Mouse (Mus musculus) forebrain, embryonic 11.5 days (tissue): ENCODE measurements around the gene Vmn1r220. TPM values are rescaled to one million over a fixed set of nuclear protein-coding genes. Genes with fewer than 3 reads are reported as not detected.

Experiments used
- ATAC-seq: fragments of 200-750 bp; cut with Nextera tagmentation; replicated peaks from 2 replicates; pipeline ENCODE4 v1.8.0; 2017; ENCODE audit warnings: moderate TSS enrichment; ENCODE audit not compliant: low FRiP score
- DNase-seq: peaks from one replicate; pipeline ENCODE4 v3.0.0-alpha.2; 2017; ENCODE audit warnings: low spot score
- H3K27ac ChIP-seq: fragments of 300-500 bp; sonication (generic); 2 replicates; pipeline ENCODE4 v1.5.1; 2014; ENCODE audit warnings: low read depth, low read length
- H3K27me3 ChIP-seq: fragments of 300-500 bp; sonication (generic); 2 replicates; pipeline ENCODE4 v1.6.1; 2014; ENCODE audit warnings: mild to moderate bottlenecking, low read length, mixed read lengths; ENCODE audit not compliant: control insufficient read depth, insufficient read depth
- H3K36me3 ChIP-seq: fragments of 300-500 bp; sonication (generic); 2 replicates; pipeline ENCODE4 v1.6.1; 2014; ENCODE audit warnings: mild to moderate bottlenecking, low read length, moderate library complexity, mixed read lengths; ENCODE audit not compliant: control insufficient read depth, insufficient read depth
- H3K4me1 ChIP-seq: fragments of 300-500 bp; sonication (generic); replicated peaks from 2 replicates; pipeline ENCODE4 v1.6.1; 2014; ENCODE audit warnings: low read length, mixed read lengths; ENCODE audit not compliant: control insufficient read depth, insufficient read depth
- H3K4me2 ChIP-seq: fragments of 300-500 bp; sonication (generic); 2 replicates; pipeline ENCODE4 v1.6.1; 2014; ENCODE audit warnings: low read depth, mild to moderate bottlenecking, low read length, moderate library complexity, mixed read lengths; ENCODE audit not compliant: severe bottlenecking
- H3K4me3 ChIP-seq: fragments of 300-500 bp; sonication (generic); 2 replicates; pipeline ENCODE4 v1.5.1; 2014; ENCODE audit warnings: low read depth, low read length
- H3K9ac ChIP-seq: fragments of 300-500 bp; sonication (generic); 2 replicates; pipeline ENCODE4 v1.6.1; 2014; ENCODE audit warnings: low read length
- H3K9me3 ChIP-seq: fragments of 300-500 bp; sonication (generic); 2 replicates; pipeline ENCODE4 v1.6.1; 2016; ENCODE audit warnings: low read length, mixed read lengths; ENCODE audit not compliant: control insufficient read depth
- WGBS: fragments of 180-500 bp; shearing (Covaris S2); extraction: QIAGEN DNeasy Blood & Tissue Kit; methylation state at CpG from one replicate; pipeline ENCODE4 v1.1.7; 2014; 5-methylcytosine and 5-hydroxymethylcytosine counted together
- polyA plus RNA-seq: library from polyadenylated mRNA; unstranded; fragments of >200 nt; fragmentation: Nextera tagmentation; extraction: Ambion mirVana; gene quantifications from 2 replicates; pipeline ENCODE4 v1.2.1, GENCODE M21; 2014

The Vmn1r220 gene
- polyA plus RNA-seq, 1 experiment from 2014 or later = not detected

DNA sequence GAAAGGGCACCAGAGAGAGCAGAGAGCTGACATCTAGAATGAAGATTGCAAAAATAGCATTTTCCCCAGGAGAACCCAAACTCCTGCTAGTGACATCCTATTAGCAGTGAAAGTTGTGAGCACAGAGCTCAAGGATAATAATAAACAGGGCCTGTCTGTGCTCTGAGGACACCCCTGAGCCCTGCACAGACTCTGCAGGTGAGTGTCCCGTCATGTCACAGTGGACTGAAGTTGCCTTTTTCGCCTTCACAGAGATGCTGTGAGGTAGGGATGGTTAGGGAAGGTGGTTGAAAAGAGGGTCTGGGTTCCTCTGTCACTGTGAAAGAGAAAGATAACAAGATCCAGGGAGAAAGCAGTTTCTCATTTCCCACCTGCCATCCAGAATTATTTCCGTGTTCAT, 54.7 kb downstream of the Vmn1r220 start, which contains the start of gene Vmn1r218:
Vmn1r218 (plus strand) TSS at position 57 of the 400 bp plus-strand sequence.
- ATAC-seq (no peak), DNase-seq (no peak)
- 70% methylated on average over 3 of the region's 3 CpGs for WGBS
- Histone ChIP-seq H3K27ac (no peak within 1 kb of the TSS), H3K9me3 (no peaks in the 10 kb centered on the region), H3K36me3 (no peaks in the 10 kb centered on the region), H3K9ac (no peak within 1 kb of the TSS), H3K4me1 (no peaks in the 10 kb centered on the region), H3K4me2 (no peak within 1 kb of the TSS), H3K4me3 (no peak within 1 kb of the TSS), H3K27me3 (no peaks in the 10 kb centered on the region)

Other genes starting within 250 kb of the Vmn1r220 start
- not detected in 2 replicates for gene Vmn1r213, start 180.3 kb downstream of the Vmn1r220 start, polyA plus RNA-seq
- gene Vmn1r214, start 157.6 kb downstream of the Vmn1r220 start, polyA plus RNA-seq = not detected in 2 replicates
- gene Vmn1r215, start 120.0 kb downstream of the Vmn1r220 start, polyA plus RNA-seq = not detected in 2 replicates
- not detected in 2 replicates for gene Vmn1r217, start 69.7 kb downstream of the Vmn1r220 start, polyA plus RNA-seq
- gene Vmn1r218, start 54.8 kb downstream of the Vmn1r220 start, polyA plus RNA-seq = 0.03 TPM in 1 of 2 replicates, not detected in the other
- gene Vmn1r219, start 28.7 kb downstream of the Vmn1r220 start, polyA plus RNA-seq = not detected in 2 replicates
- gene Vmn1r221, start 26.2 kb upstream of the Vmn1r220 start, polyA plus RNA-seq = not detected in 2 replicates
- 0.16 TPM in 1 of 2 replicates, not detected in the other for gene Vmn1r222, start 48.0 kb upstream of the Vmn1r220 start, polyA plus RNA-seq
- gene Vmn1r223, start 59.2 kb upstream of the Vmn1r220 start, polyA plus RNA-seq = not detected in 2 replicates
- gene Zfp322a, start 181.2 kb upstream of the Vmn1r220 start, polyA plus RNA-seq = 61.9 and 72.7 TPM in 2 replicates
- 13.0 and 13.5 TPM in 2 replicates for gene Abt1, start 235.9 kb upstream of the Vmn1r220 start, polyA plus RNA-seq